Mouse (Mus musculus) spleen, postnatal 14 days (tissue): Measurements from ENCODE around the gene Gsta2.
"Not testable (repeated sequence)": the region's sequence is repeated elsewhere in the genome, so short reads cannot be mapped to it uniquely, and the experiment has no call there.

ENCODE experiments used
- DNase-seq, 2 experiments: peaks; one replicate each; pipeline ENCODE4 v3.0.0; 2021 to 2022; ENCODE audit warnings: low spot score in 2 of 2

The Gsta2 gene

GRCm38 (mm10) chr9:78365850-78366544, 10.4 kb upstream of the Gsta2 start:
- no peak for DNase-seq

GRCm38 (mm10) chr9:78364701-78365100, 9.1 kb upstream of the Gsta2 start:
- no peak for DNase-seq

GRCm38 (mm10) chr9:78363374-78363773, 7.8 kb upstream of the Gsta2 start:
- no peak for DNase-seq

- no peak for DNase-seq
Measured at GRCm38 (mm10) chr9:78360484-78360872, 4.9 kb upstream of the Gsta2 start.

- DNase-seq, result no peak
Measured at GRCm38 (mm10) chr9:78359750-78360483, 4.3 kb upstream of the Gsta2 start.

GRCm38 (mm10) chr9:78358053-78358452, 2.5 kb upstream of the Gsta2 start:
- DNase-seq, result peak; percentile 21 to 47

GRCm38 (mm10) chr9:78354665-78355578, 666 bp downstream of the Gsta2 start:
- no peak for DNase-seq

- no peak for DNase-seq
Measured at GRCm38 (mm10) chr9:78351504-78352220, 3.9 kb downstream of the Gsta2 start.

- DNase-seq, result not testable (repeated sequence)
Measured at GRCm38 (mm10) chr9:78350007-78350406, 5.6 kb downstream of the Gsta2 start.

GRCm38 (mm10) chr9:78349141-78349540, 6.4 kb downstream of the Gsta2 start:
- not testable (repeated sequence) for DNase-seq

- not testable (repeated sequence) for DNase-seq
Measured at GRCm38 (mm10) chr9:78348206-78349004, 7.2 kb downstream of the Gsta2 start.

- DNase-seq, result no peak
Measured at GRCm38 (mm10) chr9:78347004-78347403, 8.6 kb downstream of the Gsta2 start.

- not testable (repeated sequence) for DNase-seq
Measured at GRCm38 (mm10) chr9:78345235-78345634, 10.4 kb downstream of the Gsta2 start.

- not testable (repeated sequence) for DNase-seq
Measured at GRCm38 (mm10) chr9:78343055-78343454, 12.5 kb downstream of the Gsta2 start.

- DNase-seq, result not testable (repeated sequence)
Measured at GRCm38 (mm10) chr9:78342494-78342893, 13.1 kb downstream of the Gsta2 start.

GRCm38 (mm10) chr9:78340324-78340723, 15.3 kb downstream of the Gsta2 start:
- DNase-seq, result peak in 1 of 2 experiments; percentile 11

GRCm38 (mm10) chr9:78337050-78337449, 18.5 kb downstream of the Gsta2 start:
- DNase-seq, result not testable (repeated sequence)

GRCm38 (mm10) chr9:78327289-78327688, 28.3 kb downstream of the Gsta2 start, which contains the start of gene Omt2b:
Omt2b (plus strand) TSS chr9:78327589.
- DNase-seq, result not testable (repeated sequence)

GRCm38 (mm10) chr9:78319499-78319898, 36.1 kb downstream of the Gsta2 start:
- no peak for DNase-seq

- DNase-seq, result no peak
Measured at GRCm38 (mm10) chr9:78314696-78315095, 40.9 kb downstream of the Gsta2 start, which contains the start of gene Omt2a. Omt2a (minus strand) TSS chr9:78314796.
